Mouse (Mus musculus) embryonic facial prominence, embryonic 10.5 days (tissue): Measurements from ENCODE around the gene Tdrd12. TPM values are rescaled to one million over a fixed set of nuclear protein-coding genes. Genes with fewer than 3 reads are reported as not detected.
"Not testable (repeated sequence)": the region's sequence is repeated elsewhere in the genome, so short reads cannot be mapped to it uniquely, and the experiment has no call there.

Experiments used
- DNase-seq: peaks from one replicate; pipeline ENCODE4 v3.0.0-alpha.2; 2017; ENCODE audit warnings: low spot score
- H3K27ac ChIP-seq: fragments of 300-500 bp; sonication (generic); replicated peaks from 2 replicates; pipeline ENCODE4 v1.5.1; 2016; ENCODE audit warnings: mild to moderate bottlenecking
- H3K27me3 ChIP-seq: fragments of 300-500 bp; sonication (generic); replicated peaks from 2 replicates; pipeline ENCODE4 v1.6.1; 2016; ENCODE audit warnings: low read depth, mild to moderate bottlenecking; ENCODE audit not compliant: poor library complexity, severe bottlenecking
- H3K36me3 ChIP-seq: fragments of 300-500 bp; sonication (generic); replicated peaks from 2 replicates; pipeline ENCODE4 v1.6.1; 2016; ENCODE audit warnings: mild to moderate bottlenecking, moderate library complexity
- H3K4me1 ChIP-seq: fragments of 300-500 bp; sonication (generic); 2 replicates; pipeline ENCODE4 v1.6.1; 2016
- H3K4me3 ChIP-seq: fragments of 300-500 bp; sonication (generic); 2 replicates; pipeline ENCODE4 v1.5.1; 2016; ENCODE audit warnings: mild to moderate bottlenecking, moderate library complexity
- H3K9me3 ChIP-seq: fragments of 300-500 bp; sonication (generic); 2 replicates; pipeline ENCODE4 v1.6.1; 2016; ENCODE audit warnings: mild to moderate bottlenecking
- WGBS: fragments of 180-500 bp; shearing (Covaris S2); methylation state at CpG from one replicate; pipeline ENCODE4 v1.1.7; 2016; 5-methylcytosine and 5-hydroxymethylcytosine counted together
- polyA plus RNA-seq: library from polyadenylated mRNA; unstranded; fragments of >200 nt; fragmentation: Nextera tagmentation; extraction: Ambion mirVana; gene quantifications from 2 replicates; pipeline ENCODE4 v1.2.1, GENCODE M21; 2016

Tdrd12 gene
- polyA plus RNA-seq, 1 experiment from 2014 or later: 0.71 TPM

GRCm38 (mm10) chr7:35553751-35554604, 16.4 kb upstream of the Tdrd12 start:
- Histone ChIP-seq H3K27ac (no peak overlapping the region), H3K27me3 (no peaks in the 10 kb centered on the region), H3K9me3 (no peaks in the 10 kb centered on the region), H3K4me1 (peaks cover 21% of the 10 kb centered on the region), H3K36me3 (peaks cover 24% of the 10 kb centered on the region), H3K4me3 (peak overlapping the region; percentile 84)
- DNase-seq: no peak
- 62% methylated on average over 10 of the region's 10 CpGs for WGBS

- no peak overlapping the region for H3K27ac ChIP-seq
- H3K4me3 ChIP-seq: no peak overlapping the region
- peak; percentile 53 for DNase-seq
- 37% methylated on average over 4 of the region's 4 CpGs for WGBS
- H3K36me3 ChIP-seq: peaks cover 37% of the 10 kb centered on the region
- H3K27me3 ChIP-seq: no peaks in the 10 kb centered on the region
- no peaks in the 10 kb centered on the region for H3K4me1 ChIP-seq
- no peaks in the 10 kb centered on the region for H3K9me3 ChIP-seq
Observed at GRCm38 (mm10) chr7:35545881-35546280, 8.3 kb upstream of the Tdrd12 start.

GRCm38 (mm10) chr7:35535750-35536512, 1.6 kb downstream of the Tdrd12 start:
- no peaks in the 10 kb centered on the region for H3K4me1 ChIP-seq
- no peaks in the 10 kb centered on the region for H3K27me3 ChIP-seq
- H3K36me3 ChIP-seq: no peaks in the 10 kb centered on the region
- no peak for DNase-seq
- H3K9me3 ChIP-seq: no peaks in the 10 kb centered on the region
- 82% methylated on average over 12 of the region's 12 CpGs for WGBS
- H3K27ac ChIP-seq: no peak overlapping the region
- H3K4me3 ChIP-seq: no peak overlapping the region

- 25% methylated on average over 1 of the region's 1 CpGs for WGBS
- H3K4me1 ChIP-seq, H3K36me3 ChIP-seq, DNase-seq, H3K4me3 ChIP-seq, H3K27me3 ChIP-seq, H3K27ac ChIP-seq, H3K9me3 ChIP-seq: not testable (repeated sequence)
Observed at GRCm38 (mm10) chr7:35530544-35530943, 7.0 kb downstream of the Tdrd12 start.

- Histone ChIP-seq H3K4me3 (no peak overlapping the region), H3K36me3 (no peaks in the 10 kb centered on the region), H3K4me1 (no peaks in the 10 kb centered on the region), H3K9me3 (no peaks in the 10 kb centered on the region), H3K27ac (no peak overlapping the region), H3K27me3 (no peaks in the 10 kb centered on the region)
- 80% methylated on average over 3 of the region's 3 CpGs for WGBS
- no peak for DNase-seq
Observed at GRCm38 (mm10) chr7:35530026-35530425, 7.5 kb downstream of the Tdrd12 start.

GRCm38 (mm10) chr7:35526795-35527194, 10.8 kb downstream of the Tdrd12 start:
- Histone ChIP-seq H3K4me3 (no peak overlapping the region), H3K27me3 (no peaks in the 10 kb centered on the region), H3K36me3 (no peaks in the 10 kb centered on the region), H3K4me1 (no peaks in the 10 kb centered on the region), H3K27ac (no peak overlapping the region), H3K9me3 (no peaks in the 10 kb centered on the region)
- 83% methylated on average over 2 of the region's 2 CpGs for WGBS
- DNase-seq: no peak

GRCm38 (mm10) chr7:35501995-35502394, 35.5 kb downstream of the Tdrd12 start:
- WGBS: 18% methylated on average over 4 of the region's 4 CpGs
- Histone ChIP-seq H3K4me1 (peaks cover 4% of the 10 kb centered on the region), H3K4me3 (no peak overlapping the region), H3K27me3 (no peaks in the 10 kb centered on the region), H3K27ac (no peak overlapping the region), H3K36me3 (no peaks in the 10 kb centered on the region), H3K9me3 (no peaks in the 10 kb centered on the region)
- peak; percentile 42 for DNase-seq

- 92% methylated on average over 2 of the region's 2 CpGs for WGBS
- no peak overlapping the region for H3K4me3 ChIP-seq
- H3K4me1 ChIP-seq: peaks cover 4% of the 10 kb centered on the region
- no peaks in the 10 kb centered on the region for H3K36me3 ChIP-seq
- no peak for DNase-seq
- H3K27me3 ChIP-seq: no peaks in the 10 kb centered on the region
- H3K27ac ChIP-seq: no peak overlapping the region
- H3K9me3 ChIP-seq: no peaks in the 10 kb centered on the region
Observed at GRCm38 (mm10) chr7:35497516-35497915, 40.0 kb downstream of the Tdrd12 start.

- no peaks in the 10 kb centered on the region for H3K36me3 ChIP-seq
- no peaks in the 10 kb centered on the region for H3K9me3 ChIP-seq
- no peak overlapping the region for H3K4me3 ChIP-seq
- no peak overlapping the region for H3K27ac ChIP-seq
- WGBS: 79% methylated on average over 1 of the region's 1 CpGs
- no peaks in the 10 kb centered on the region for H3K27me3 ChIP-seq
- no peaks in the 10 kb centered on the region for H3K4me1 ChIP-seq
- no peak for DNase-seq
Observed at GRCm38 (mm10) chr7:35491005-35491404, 46.5 kb downstream of the Tdrd12 start.

- 97% methylated on average over 2 of the region's 2 CpGs for WGBS
- H3K9me3 ChIP-seq: no peaks in the 10 kb centered on the region
- DNase-seq: no peak
- H3K36me3 ChIP-seq: no peaks in the 10 kb centered on the region
- no peaks in the 10 kb centered on the region for H3K27me3 ChIP-seq
- H3K4me1 ChIP-seq: no peaks in the 10 kb centered on the region
- no peak overlapping the region for H3K27ac ChIP-seq
- H3K4me3 ChIP-seq: no peak overlapping the region
Observed at GRCm38 (mm10) chr7:35490186-35490585, 47.4 kb downstream of the Tdrd12 start.

GRCm38 (mm10) chr7:35486553-35486952, 51.0 kb downstream of the Tdrd12 start:
- 88% methylated on average over 8 of the region's 8 CpGs for WGBS
- no peak for DNase-seq

GRCm38 (mm10) chr7:35485126-35485525, 52.4 kb downstream of the Tdrd12 start:
- Histone ChIP-seq H3K9me3 (no peaks in the 10 kb centered on the region), H3K36me3 (no peaks in the 10 kb centered on the region), H3K4me1 (no peaks in the 10 kb centered on the region), H3K27ac (no peak overlapping the region), H3K4me3 (no peak overlapping the region), H3K27me3 (no peaks in the 10 kb centered on the region)
- 86% methylated on average over 2 of the region's 2 CpGs for WGBS
- DNase-seq: no peak

More at GRCm38 (mm10) chr7:35486553-35486952, 51.0 kb downstream of the Tdrd12 start:
- no peaks in the 10 kb centered on the region for H3K9me3 ChIP-seq
- no peak overlapping the region for H3K27ac ChIP-seq
- H3K4me1 ChIP-seq: no peaks in the 10 kb centered on the region
- no peaks in the 10 kb centered on the region for H3K27me3 ChIP-seq
- no peak overlapping the region for H3K4me3 ChIP-seq
- no peaks in the 10 kb centered on the region for H3K36me3 ChIP-seq

- H3K4me3 ChIP-seq: no peak overlapping the region
- WGBS: 75% methylated on average over 2 of the region's 2 CpGs
- H3K27ac ChIP-seq: no peak overlapping the region
- no peak for DNase-seq
- no peaks in the 10 kb centered on the region for H3K27me3 ChIP-seq
- no peaks in the 10 kb centered on the region for H3K36me3 ChIP-seq
- H3K4me1 ChIP-seq: no peaks in the 10 kb centered on the region
- H3K9me3 ChIP-seq: no peaks in the 10 kb centered on the region
Observed at GRCm38 (mm10) chr7:35476457-35476856, 61.1 kb downstream of the Tdrd12 start.
